Mouse (Mus musculus) MEL (cell line): ENCODE data around the gene Sult2b1. TPM values are rescaled to one million over a fixed set of nuclear protein-coding genes. Genes with fewer than 3 reads are reported as not detected.

Experiments
- DNase-seq: peaks from one replicate; pipeline ENCODE4 v3.0.0; 2011; ENCODE audit warnings: low read depth, low spot score
- H3K27ac ChIP-seq: 2 replicates; pipeline ENCODE4 v1.5.1; 2012; ENCODE audit warnings: low read depth, mild to moderate bottlenecking, control low read depth, low read length, moderate library complexity; ENCODE audit not compliant: control insufficient read depth
- H3K27me3 ChIP-seq, 2 experiments: fragments of 150-350 bp in 1 of 2; sonication (generic) in 1 of 2; 2 replicates each; pipeline ENCODE4 v1.6.1; 2012; ENCODE audit warnings: low read length in 2 of 2, mild to moderate bottlenecking in 2 of 2, improper control_type of control experiment in 1 of 2, moderate library complexity in 1 of 2; ENCODE audit not compliant: insufficient read depth in 2 of 2, control insufficient read depth in 1 of 2
- H3K36me3 ChIP-seq, 2 experiments: 2 replicates each; pipeline ENCODE4 v1.6.1; 2012 to 2014; ENCODE audit warnings: low read length in 2 of 2, improper control_type of control experiment in 1 of 2, inconsistent platforms in 1 of 2, mild to moderate bottlenecking in 1 of 2; ENCODE audit not compliant: insufficient read depth in 2 of 2, control insufficient read depth in 1 of 2
- H3K4me1 ChIP-seq, 2 experiments: fragments of 150-350 bp in 1 of 2; sonication (generic) in 1 of 2; 2 replicates each; pipeline ENCODE4 v1.6.1; 2012; ENCODE audit warnings: low read length in 2 of 2, improper control_type of control experiment in 1 of 2, mild to moderate bottlenecking in 1 of 2; ENCODE audit not compliant: insufficient read depth in 2 of 2, control insufficient read depth in 1 of 2
- H3K4me3 ChIP-seq, 2 experiments: fragments of 150-350 bp in 1 of 2; sonication (generic) in 1 of 2; 2 replicates each; pipeline ENCODE4 v1.5.1; 2012; ENCODE audit warnings: low read depth in 2 of 2, low read length in 2 of 2, mild to moderate bottlenecking in 2 of 2, moderate library complexity in 2 of 2, control low read depth in 1 of 2, improper control_type of control experiment in 1 of 2; ENCODE audit not compliant: control insufficient read depth in 1 of 2, insufficient read depth in 1 of 2
- H3K79me2 ChIP-seq: 2 replicates; pipeline ENCODE4 v1.6.1; 2012; ENCODE audit warnings: mild to moderate bottlenecking, low read length, moderate library complexity; ENCODE audit not compliant: control insufficient read depth, poor library complexity, insufficient read depth
- H3K9ac ChIP-seq: 2 replicates; pipeline ENCODE4 v1.6.1; 2012; ENCODE audit warnings: low read depth, mild to moderate bottlenecking, control low read depth, low read length, moderate library complexity; ENCODE audit not compliant: control insufficient read depth, poor library complexity, severe bottlenecking
- H3K9me3 ChIP-seq: fragments of 150-350 bp; sonication (generic); replicated peaks from 2 replicates; pipeline ENCODE4 v1.6.1; 2012; ENCODE audit warnings: mild to moderate bottlenecking, low read length, improper control_type of control experiment, moderate library complexity; ENCODE audit not compliant: insufficient read depth
- CHD1 ChIP-seq: IDR thresholded peaks from 2 replicates; pipeline ENCODE4 v1.6.1; 2012; ENCODE audit warnings: low read depth, mild to moderate bottlenecking, inconsistent platforms, low read length, improper control_type of control experiment
- CHD2 ChIP-seq: IDR thresholded peaks from 2 replicates; pipeline ENCODE4 v1.6.1; 2011; ENCODE audit warnings: low read length, improper control_type of control experiment
- CTCF ChIP-seq, 3 experiments: IDR thresholded peaks in 2 of 3; conservative IDR thresholded peaks in 1 of 3; 2 replicates each; pipeline ENCODE4 v1.5.1; 2011 to 2012; ENCODE audit warnings: low read length in 3 of 3, low read depth in 2 of 3, mild to moderate bottlenecking in 2 of 3, improper control_type of control experiment in 1 of 3, inconsistent platforms in 1 of 3, mixed read lengths in 1 of 3, moderate library complexity in 1 of 3; ENCODE audit not compliant: control insufficient read depth in 1 of 3, insufficient read depth in 1 of 3, poor library complexity in 1 of 3, severe bottlenecking in 1 of 3
- E2F4 ChIP-seq: IDR thresholded peaks from 2 replicates; pipeline ENCODE4 v1.6.1; 2011; ENCODE audit warnings: low read depth, low read length, improper control_type of control experiment, borderline replicate concordance
- ELF1 ChIP-seq: IDR thresholded peaks from 2 replicates; pipeline ENCODE4 v1.6.1; 2014; ENCODE audit warnings: low read depth, mild to moderate bottlenecking, inconsistent platforms, low read length, improper control_type of control experiment, moderate library complexity
- EP300 ChIP-seq, 2 experiments: IDR thresholded peaks; 2 replicates each; pipeline ENCODE4 v1.6.1; 2011; ENCODE audit warnings: improper control_type of control experiment in 2 of 2, low read length in 2 of 2, low read depth in 1 of 2, mild to moderate bottlenecking in 1 of 2
- ETS1 ChIP-seq: IDR thresholded peaks from 2 replicates; pipeline ENCODE4 v1.6.1; 2012; ENCODE audit warnings: low read depth, mild to moderate bottlenecking, inconsistent platforms, low read length, improper control_type of control experiment, moderate library complexity
- GABPA ChIP-seq: IDR thresholded peaks from 2 replicates; pipeline ENCODE4 v1.6.1; 2012; ENCODE audit warnings: low read depth, mild to moderate bottlenecking, inconsistent platforms, low read length, improper control_type of control experiment, moderate library complexity
- HCFC1 ChIP-seq: IDR thresholded peaks from 2 replicates; pipeline ENCODE4 v1.6.1; 2012; ENCODE audit warnings: low read depth, mild to moderate bottlenecking, inconsistent platforms, low read length, improper control_type of control experiment, moderate library complexity
- JUND ChIP-seq: IDR thresholded peaks from 2 replicates; pipeline ENCODE4 v1.6.1; 2011; ENCODE audit warnings: low read depth, mild to moderate bottlenecking, improper control_type of control experiment, low read length
- MAFK ChIP-seq: IDR thresholded peaks from 2 replicates; pipeline ENCODE4 v1.6.1; 2011; ENCODE audit warnings: low read depth, mild to moderate bottlenecking, low read length, improper control_type of control experiment, borderline replicate concordance
- MAX ChIP-seq: IDR thresholded peaks from 2 replicates; pipeline ENCODE4 v1.6.1; 2011; ENCODE audit warnings: low read length, improper control_type of control experiment
- MEF2A ChIP-seq: IDR thresholded peaks from 2 replicates; pipeline ENCODE4 v1.6.1; 2014; ENCODE audit warnings: low read depth, mild to moderate bottlenecking, inconsistent platforms, low read length, improper control_type of control experiment; ENCODE audit not compliant: poor library complexity, insufficient replicate concordance, severe bottlenecking; ENCODE audit errors: extremely low read depth
- MXI1 ChIP-seq: IDR thresholded peaks from 2 replicates; pipeline ENCODE4 v1.6.1; 2011; ENCODE audit warnings: mild to moderate bottlenecking, low read depth, low read length, improper control_type of control experiment
- MYB ChIP-seq: IDR thresholded peaks from 2 replicates; pipeline ENCODE4 v1.6.1; 2011; ENCODE audit warnings: mild to moderate bottlenecking, low read depth, low read length, improper control_type of control experiment
- MYC ChIP-seq: IDR thresholded peaks from 2 replicates; pipeline ENCODE4 v1.6.1; 2011; ENCODE audit warnings: low read depth, mild to moderate bottlenecking, low read length, improper control_type of control experiment, moderate library complexity
- NELFE ChIP-seq: IDR thresholded peaks from 2 replicates; pipeline ENCODE4 v1.6.1; 2011; ENCODE audit warnings: low read depth, low read length, improper control_type of control experiment
- NRF1 ChIP-seq: IDR thresholded peaks from 2 replicates; pipeline ENCODE4 v1.6.1; 2014; ENCODE audit warnings: low read depth, mild to moderate bottlenecking, inconsistent platforms, low read length, improper control_type of control experiment, moderate library complexity; ENCODE audit not compliant: poor library complexity, insufficient read depth, severe bottlenecking
- POLR2AphosphoS5 ChIP-seq: IDR thresholded peaks from 2 replicates; pipeline ENCODE4 v1.6.1; 2012; ENCODE audit warnings: low read depth, borderline replicate concordance, mild to moderate bottlenecking, inconsistent platforms, low read length, moderate library complexity, mixed read lengths
- RAD21 ChIP-seq: IDR thresholded peaks from 2 replicates; pipeline ENCODE4 v1.6.1; 2011; ENCODE audit warnings: mild to moderate bottlenecking, low read depth, low read length, improper control_type of control experiment
- SIN3A ChIP-seq: IDR thresholded peaks from 2 replicates; pipeline ENCODE4 v1.6.1; 2012; ENCODE audit warnings: low read length, improper control_type of control experiment, inconsistent platforms
- SMC3 ChIP-seq: IDR thresholded peaks from 2 replicates; pipeline ENCODE4 v1.6.1; 2011; ENCODE audit warnings: low read depth, low read length, improper control_type of control experiment
- TBP ChIP-seq: IDR thresholded peaks from 2 replicates; pipeline ENCODE4 v1.8.0; 2011; ENCODE audit warnings: low read depth, low read length, improper control_type of control experiment
- TCF12 ChIP-seq: IDR thresholded peaks from 2 replicates; pipeline ENCODE4 v1.6.1; 2014; ENCODE audit warnings: low read depth, mild to moderate bottlenecking, inconsistent platforms, low read length, improper control_type of control experiment, moderate library complexity
- UBTF ChIP-seq: IDR thresholded peaks from 2 replicates; pipeline ENCODE4 v1.6.1; 2012; ENCODE audit warnings: low read depth, mild to moderate bottlenecking, inconsistent platforms, low read length, improper control_type of control experiment, moderate library complexity, borderline replicate concordance; ENCODE audit not compliant: insufficient read depth
- USF1 ChIP-seq: IDR thresholded peaks from 2 replicates; pipeline ENCODE4 v1.6.1; 2014; ENCODE audit warnings: low read depth, mild to moderate bottlenecking, inconsistent platforms, low read length, improper control_type of control experiment, moderate library complexity
- ZC3H11A ChIP-seq: IDR thresholded peaks from 2 replicates; pipeline ENCODE4 v1.6.1; 2012; ENCODE audit warnings: low read depth, mild to moderate bottlenecking, inconsistent platforms, low read length, improper control_type of control experiment
- ZKSCAN1 ChIP-seq: IDR thresholded peaks from 2 replicates; pipeline ENCODE4 v1.6.1; 2012; ENCODE audit warnings: low read depth, mild to moderate bottlenecking, inconsistent platforms, low read length, improper control_type of control experiment, moderate library complexity
- ZMIZ1 ChIP-seq: IDR thresholded peaks from 2 replicates; pipeline ENCODE4 v1.6.1; 2012; ENCODE audit warnings: low read depth, mild to moderate bottlenecking, inconsistent platforms, low read length, improper control_type of control experiment, moderate library complexity
- ZNF384 ChIP-seq: IDR thresholded peaks from 2 replicates; pipeline ENCODE4 v1.6.1; 2012; ENCODE audit warnings: low read depth, mild to moderate bottlenecking, inconsistent platforms, low read length, improper control_type of control experiment
- polyA plus RNA-seq, 2 experiments: library from polyadenylated mRNA; stranded (reverse) in 1 of 2; unstranded in 1 of 2; fragments of >175 nt in 1 of 2; fragments of >200 nt in 1 of 2; gene quantifications; 2 replicates each; pipeline versions ENCODE4 v1.2.1 to v1.2.4; 2012; ENCODE audit warnings: low replicate concordance in 2 of 2, low read depth in 1 of 2; ENCODE audit not compliant: insufficient read length in 2 of 2, insufficient read depth in 1 of 2, missing spikeins in 1 of 2
- total RNA-seq: library from RNA; depleted of rRNA; stranded (reverse); fragments of 300-350 nt; gene quantifications from 2 replicates; pipeline ENCODE4 v1.2.3, GENCODE M21; 2012

Sult2b1 gene
- total and polyA plus RNA-seq, 3 experiments, result 0.08 to 0.47 TPM; not detected in 1

DNA sequence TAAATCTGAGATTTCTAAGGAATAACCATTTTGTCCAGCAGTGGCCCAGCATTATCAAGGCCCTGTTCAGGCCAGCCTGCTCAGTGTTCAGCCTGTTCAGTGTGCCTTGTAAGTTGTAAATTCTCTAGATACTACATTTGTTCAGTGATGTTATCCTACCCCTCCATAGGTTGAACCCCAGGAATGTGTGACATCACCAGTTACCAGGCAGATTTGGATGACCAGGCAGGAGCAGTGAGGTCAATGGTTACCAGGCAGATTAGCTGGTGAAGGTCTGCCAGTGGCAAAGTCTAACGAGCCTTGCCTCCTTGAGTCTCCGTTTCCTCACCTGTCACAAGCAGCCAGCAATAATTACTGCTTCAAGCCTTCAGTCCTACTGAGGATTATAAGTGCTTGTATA is 40.1 kb downstream of the Sult2b1 start:
- peak; percentile 78 for DNase-seq
- Histone ChIP-seq H3K36me3 (peaks cover 0 to 8% of the 10 kb centered on the region in 2 experiments; a peak in 1 of 4 replicates), H3K4me1 (peaks cover 0 to 16% of the 10 kb centered on the region in 2 experiments; a peak in 2 of 4 replicates), H3K9ac (no peak overlapping the region), H3K27me3 (no peaks in the 10 kb centered on the region), H3K9me3 (no peaks in the 10 kb centered on the region), H3K4me3 (no peak overlapping the region), H3K27ac (no peak overlapping the region), H3K79me2 (no peaks in the 10 kb centered on the region)
- TF ChIP-seq CHD2 (peak; percentile 93), MAX (no peak)

DNA sequence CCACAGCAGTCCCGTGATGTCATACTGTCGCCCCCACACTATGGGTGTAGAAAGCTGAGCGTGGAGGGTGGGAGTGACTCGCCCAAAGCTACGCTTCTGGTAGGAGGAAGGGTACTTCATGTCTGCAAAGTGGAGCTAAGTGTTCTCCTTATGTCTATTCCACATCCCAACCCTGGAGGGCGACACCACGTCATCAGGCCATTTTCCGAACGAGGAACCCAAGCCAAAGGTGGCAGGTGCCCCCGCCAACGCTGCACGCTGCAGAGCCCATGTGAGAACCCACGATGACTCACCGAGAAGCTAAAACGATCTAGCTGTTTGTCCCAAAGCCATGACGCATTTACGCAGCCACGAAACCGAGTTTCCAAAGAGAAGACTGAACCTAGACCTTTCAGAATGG is 42.1 kb downstream of the Sult2b1 start:
- DNase-seq, result peak; percentile 47
- H3K4me1 ChIP-seq, result peaks cover 0 to 16% of the 10 kb centered on the region in 2 experiments; a peak in 2 of 4 replicates
- no peak overlapping the region for H3K27ac ChIP-seq
- TF ChIP-seq ZKSCAN1 (no peak), CHD1 (no peak), NELFE (no peak), TCF12 (no peak), ZC3H11A (peak; percentile 23; the same call in 1 of the 2 replicates), ELF1 (no peak), TBP (no peak), MXI1 (no peak), HCFC1 (no peak), USF1 (no peak), ETS1 (peak; percentile 15; the same call in 1 of the 2 replicates), SMC3 (peak; percentile 31), ZNF384 (no peak), ZMIZ1 (no peak), POLR2AphosphoS5 (no peak), UBTF (no peak), MYB (no peak), MAFK (no peak), MYC (0 out of 2 replicates have a peak, but pooled peaks have one; percentile 14), RAD21 (peak; percentile 2; the same call in 1 of the 2 replicates), E2F4 (no peak), MEF2A (no peak), GABPA (no peak), SIN3A (no peak), JUND (no peak), EP300 (IDR thresholded peaks at IDR 0.05; ENCODE audit: low read depth in 1 of 2, low read length in 2 of 2) (no peak), NRF1 (no peak), CHD2 (no peak), MAX (no peak), CTCF (IDR thresholded peaks at IDR 0.05 in 2 of 3, conservative IDR thresholded peaks at IDR 0.05 in 1 of 3; ENCODE audit: control insufficient read depth in 1 of 3, insufficient read depth in 1 of 3, low read depth in 2 of 3, low read length in 3 of 3, poor library complexity in 1 of 3, severe bottlenecking in 1 of 3) (peak; percentile 6 to 41 (median 35); a peak in 3 of 6 replicates)
- no peaks in the 10 kb centered on the region for H3K9me3 ChIP-seq
- H3K79me2 ChIP-seq, result no peaks in the 10 kb centered on the region
- H3K27me3 ChIP-seq, result no peaks in the 10 kb centered on the region
- H3K36me3 ChIP-seq, result peaks cover 0 to 8% of the 10 kb centered on the region in 2 experiments; a peak in 1 of 4 replicates
- peak overlapping the region in 1 of 2 experiments; percentile 5; a peak in 1 of 4 replicates for H3K4me3 ChIP-seq
- no peak overlapping the region for H3K9ac ChIP-seq
